Mouse (Mus musculus): Measurements from ENCODE around the gene Olfr1306. TPM values are rescaled to one million over a fixed set of nuclear protein-coding genes. Genes with fewer than 3 reads are reported as not detected.

Olfr1306 gene
- not detected in 2 replicates for polyA plus RNA-seq (2015; fragmentation: Nextera tagmentation; extraction: Ambion mirVana)

GRCm38 (mm10) chr2:111916171-111916570 lies at the start of gene Olfr1306:
Olfr1306 (minus strand) TSS chr2:111916271.
- no peak for ATAC-seq (ENCODE audit: low read depth)
- Histone ChIP-seq H3K9me3 (replicated peaks) (no peaks in the 10 kb centered on the region; the same call in 1 of the 2 replicates), H3K4me1 (replicated peaks) (no peaks in the 10 kb centered on the region), H3K9ac (no peak within 1 kb of the TSS), H3K4me3 (replicated peaks) (no peak within 1 kb of the TSS), H3K36me3 (no peaks in the 10 kb centered on the region), H3K27ac (no peak within 1 kb of the TSS), H3K27me3 (no peaks in the 10 kb centered on the region), H3K4me2 (no peak within 1 kb of the TSS)
- DNase-seq, result no peak
- 53% methylated on average over 1 of the region's 1 CpGs for WGBS (ENCODE audit: insufficient replicate concordance)

- no peaks in the 10 kb centered on the region for H3K9me3 ChIP-seq (replicated peaks)
- H3K9ac ChIP-seq, result no peak within 1 kb of the TSS
- no peak for ATAC-seq (ENCODE audit: low read depth)
- no peaks in the 10 kb centered on the region for H3K36me3 ChIP-seq
- H3K4me3 ChIP-seq (replicated peaks), result no peak within 1 kb of the TSS
- no peak for DNase-seq
- 29% methylated on average over 1 of the region's 1 CpGs for WGBS (ENCODE audit: insufficient replicate concordance)
- no peak within 1 kb of the TSS for H3K27ac ChIP-seq
- no peaks in the 10 kb centered on the region for H3K4me1 ChIP-seq (replicated peaks)
- no peak within 1 kb of the TSS for H3K4me2 ChIP-seq
- no peaks in the 10 kb centered on the region for H3K27me3 ChIP-seq
These were observed 48.8 kb upstream of the Olfr1306 start, which contains the start of gene Olfr1308 for GRCm38 (mm10) chr2:111964844-111965243. Olfr1308 (minus strand) TSS chr2:111964944.

GRCm38 (mm10) chr2:111949340-111949739 lies 33.3 kb upstream of the Olfr1306 start, which contains the start of gene Olfr1307:
Olfr1307 (minus strand) TSS chr2:111949440.
- no peak within 1 kb of the TSS for H3K4me2 ChIP-seq
- no peak within 1 kb of the TSS for H3K4me3 ChIP-seq (replicated peaks)
- 37% methylated on average over 1 of the region's 1 CpGs for WGBS (ENCODE audit: insufficient replicate concordance)
- H3K9me3 ChIP-seq (replicated peaks), result no peaks in the 10 kb centered on the region
- H3K9ac ChIP-seq, result no peak within 1 kb of the TSS
- no peak within 1 kb of the TSS for H3K27ac ChIP-seq
- DNase-seq, result no peak
- no peaks in the 10 kb centered on the region for H3K36me3 ChIP-seq
- H3K27me3 ChIP-seq, result no peaks in the 10 kb centered on the region
- no peak for ATAC-seq (ENCODE audit: low read depth)
- no peaks in the 10 kb centered on the region for H3K4me1 ChIP-seq (replicated peaks)

DNA sequence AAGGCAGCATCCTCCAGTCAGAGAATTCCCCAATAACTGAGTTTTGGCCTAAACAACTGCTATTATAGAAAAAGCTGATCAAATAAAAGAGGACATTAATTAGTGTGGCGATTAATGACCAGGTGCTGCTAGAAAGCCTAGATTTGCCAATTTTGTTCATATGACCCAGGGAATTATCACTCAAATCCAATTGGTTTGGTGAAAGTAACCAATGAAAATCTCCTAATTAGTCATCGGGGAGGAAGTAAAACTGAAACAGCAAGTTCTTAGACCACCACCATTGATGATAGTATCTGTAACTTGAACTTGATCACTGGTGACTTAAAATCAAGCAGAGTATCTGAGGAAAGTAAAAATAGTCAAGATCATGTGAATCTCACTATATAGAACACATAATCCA lies 39.0 kb downstream of the Olfr1306 start, which contains the start of gene Olfr1305:
Gene Olfr1305 (minus strand): TSS at position 101 of the 400 bp plus-strand sequence.
- no peak within 1 kb of the TSS for H3K9ac ChIP-seq
- peaks cover 6% of the 10 kb centered on the region for H3K9me3 ChIP-seq (replicated peaks)
- no peak within 1 kb of the TSS for H3K4me2 ChIP-seq
- DNase-seq (no peak), ATAC-seq (ENCODE audit: low read depth) (no peak)
- H3K27ac ChIP-seq, result no peak within 1 kb of the TSS
- no peaks in the 10 kb centered on the region for H3K27me3 ChIP-seq
- 66% methylated on average over 2 of the region's 2 CpGs for WGBS (ENCODE audit: insufficient replicate concordance)
- no peaks in the 10 kb centered on the region for H3K36me3 ChIP-seq
- H3K4me1 ChIP-seq (replicated peaks), result no peaks in the 10 kb centered on the region
- no peak within 1 kb of the TSS for H3K4me3 ChIP-seq (replicated peaks)

Other genes with a start within 250 kb of the Olfr1306 start
- gene Olfr1301, start 165.3 kb downstream of the Olfr1306 start, polyA plus RNA-seq (2015; fragmentation: Nextera tagmentation; extraction: Ambion mirVana), result not detected in 2 replicates
- gene Olfr1302, start 138.8 kb downstream of the Olfr1306 start, polyA plus RNA-seq (2015; fragmentation: Nextera tagmentation; extraction: Ambion mirVana), result not detected in 2 replicates
- not detected in 2 replicates for gene Olfr1303, start 95.9 kb downstream of the Olfr1306 start, polyA plus RNA-seq (2015; fragmentation: Nextera tagmentation; extraction: Ambion mirVana)
- not detected in 2 replicates for gene Olfr1305, start 39.1 kb downstream of the Olfr1306 start, polyA plus RNA-seq (2015; fragmentation: Nextera tagmentation; extraction: Ambion mirVana)
- not detected in 2 replicates for gene Olfr1307, start 33.2 kb upstream of the Olfr1306 start, polyA plus RNA-seq (2015; fragmentation: Nextera tagmentation; extraction: Ambion mirVana)
- gene Olfr1308, start 48.7 kb upstream of the Olfr1306 start, polyA plus RNA-seq (2015; fragmentation: Nextera tagmentation; extraction: Ambion mirVana), result not detected in 2 replicates
- gene Olfr1309, start 74.0 kb upstream of the Olfr1306 start, polyA plus RNA-seq (2015; fragmentation: Nextera tagmentation; extraction: Ambion mirVana), result not detected in 2 replicates
- gene Olfr1310, start 96.4 kb upstream of the Olfr1306 start, polyA plus RNA-seq (2015; fragmentation: Nextera tagmentation; extraction: Ambion mirVana), result not detected in 2 replicates
- gene Olfr1311, start 108.1 kb upstream of the Olfr1306 start, polyA plus RNA-seq (2015; fragmentation: Nextera tagmentation; extraction: Ambion mirVana), result not detected in 2 replicates
- not detected in 2 replicates for gene Olfr1312, start 134.0 kb upstream of the Olfr1306 start, polyA plus RNA-seq (2015; fragmentation: Nextera tagmentation; extraction: Ambion mirVana)
- gene Olfr1313, start 161.6 kb upstream of the Olfr1306 start, polyA plus RNA-seq (2015; fragmentation: Nextera tagmentation; extraction: Ambion mirVana), result not detected in 2 replicates
- gene Olfr1314, start 180.5 kb upstream of the Olfr1306 start, polyA plus RNA-seq (2015; fragmentation: Nextera tagmentation; extraction: Ambion mirVana), result not detected in 2 replicates
- gene Olfr1315-ps1, start 199.2 kb upstream of the Olfr1306 start, polyA plus RNA-seq (2015; fragmentation: Nextera tagmentation; extraction: Ambion mirVana), result not detected in 2 replicates
- gene Olfr1316, start 218.7 kb upstream of the Olfr1306 start, polyA plus RNA-seq (2015; fragmentation: Nextera tagmentation; extraction: Ambion mirVana), result not detected in 2 replicates
- gene Olfr1317, start 224.1 kb upstream of the Olfr1306 start, polyA plus RNA-seq (2015; fragmentation: Nextera tagmentation; extraction: Ambion mirVana), result not detected in 2 replicates
- not detected in 2 replicates for gene Olfr1318, start 237.9 kb upstream of the Olfr1306 start, polyA plus RNA-seq (2015; fragmentation: Nextera tagmentation; extraction: Ambion mirVana)